Mouse (Mus musculus) thymus, adult 2 months (tissue): ENCODE results near the gene Agt. TPM values are rescaled to one million over a fixed set of nuclear protein-coding genes. Genes with fewer than 3 reads are reported as not detected.
A peak's percentile ranks its signal among the peaks of the same experiment; 100 is the strongest.

Experiments used
- DNase-seq: peaks from one replicate; pipeline ENCODE4 v3.0.0; 2021
- H3K27ac ChIP-seq: fragments of 200-500 bp; 2 replicates; pipeline ENCODE4 v1.5.1; 2012; ENCODE audit warnings: low read length, control low read depth; ENCODE audit not compliant: control insufficient read depth, insufficient read depth
- H3K27me3 ChIP-seq: fragments of 200-500 bp; 2 replicates; pipeline ENCODE4 v1.6.1; 2012; ENCODE audit warnings: mild to moderate bottlenecking, low read length, moderate library complexity, mixed read lengths; ENCODE audit not compliant: control insufficient read depth, insufficient read depth
- H3K36me3 ChIP-seq: fragments of 200-500 bp; 2 replicates; pipeline ENCODE4 v1.6.1; 2012; ENCODE audit warnings: mild to moderate bottlenecking, low read length, moderate library complexity; ENCODE audit not compliant: control insufficient read depth, insufficient read depth
- H3K4me1 ChIP-seq: fragments of 200-500 bp; replicated peaks from 2 replicates; pipeline ENCODE4 v1.6.1; 2012; ENCODE audit warnings: low read length; ENCODE audit not compliant: control insufficient read depth, insufficient read depth
- H3K4me3 ChIP-seq: fragments of 200-500 bp; 2 replicates; pipeline ENCODE4 v1.5.1; 2012; ENCODE audit warnings: mild to moderate bottlenecking, low read length, control low read depth, moderate library complexity; ENCODE audit not compliant: control insufficient read depth, insufficient read depth
- CTCF ChIP-seq: fragments of 200-500 bp; IDR thresholded peaks from 2 replicates; pipeline ENCODE4 v1.5.1; 2012; ENCODE audit warnings: mild to moderate bottlenecking, control low read depth, low read length, moderate library complexity, borderline replicate concordance; ENCODE audit not compliant: control insufficient read depth, poor library complexity, insufficient read depth; ENCODE audit errors: extremely low read depth
- POLR2A ChIP-seq: fragments of 200-500 bp; IDR thresholded peaks from 2 replicates; pipeline ENCODE4 v1.6.1; 2012; ENCODE audit warnings: mild to moderate bottlenecking, low read length, control low read depth, moderate library complexity; ENCODE audit not compliant: control insufficient read depth, poor library complexity, insufficient read depth; ENCODE audit errors: extremely low read depth
- WGBS: fragments of 180-500 bp; shearing (Covaris S2); methylation state at CpG from one replicate; pipeline ENCODE4 v1.1.7; 2018; 5-methylcytosine and 5-hydroxymethylcytosine counted together
- polyA plus RNA-seq: library from polyadenylated mRNA; depleted of rRNA; stranded (reverse); fragments of >200 nt; gene quantifications from 2 replicates; pipeline ENCODE4 v1.2.3, GENCODE M21; 2012; rRNA removed

Agt gene
- 4.1 and 4.7 TPM in 2 replicates for polyA plus RNA-seq

GRCm38 (mm10) chr8:124569593-124569992 lies at the start of gene Agt:
Gene Agt, minus strand, starts transcription at chr8:124569706.
- peaks cover 4% of the 10 kb centered on the region for H3K4me1 ChIP-seq
- no peak within 1 kb of the TSS for H3K4me3 ChIP-seq
- TF ChIP-seq CTCF (no peak), POLR2A (no peak)
- no peaks in the 10 kb centered on the region for H3K27me3 ChIP-seq
- no peaks in the 10 kb centered on the region for H3K36me3 ChIP-seq
- no peak for DNase-seq
- WGBS = 96% methylated on average over 2 of the region's 2 CpGs
- no peak within 1 kb of the TSS for H3K27ac ChIP-seq

GRCm38 (mm10) chr8:124618252-124618651 lies 48.7 kb upstream of the Agt start:
- WGBS = 73% methylated on average over 9 of the region's 9 CpGs

GRCm38 (mm10) chr8:124617266-124617869 lies 47.9 kb upstream of the Agt start:
- peak overlapping the region; percentile 19 for H3K4me3 ChIP-seq
- H3K27me3 ChIP-seq = no peaks in the 10 kb centered on the region
- no peaks in the 10 kb centered on the region for H3K36me3 ChIP-seq
- no peaks in the 10 kb centered on the region; the same call in 1 of the 2 replicates for H3K4me1 ChIP-seq
- H3K27ac ChIP-seq = no peak overlapping the region
- no peak for TF ChIP-seq POLR2A
- peak; percentile 71; the same call in 1 of the 2 replicates for TF ChIP-seq CTCF
- DNase-seq = peak; percentile 68
- 9% methylated on average over 17 of the region's 17 CpGs for WGBS

More at GRCm38 (mm10) chr8:124618252-124618651, 48.7 kb upstream of the Agt start:
- H3K27ac ChIP-seq = no peak overlapping the region
- no peak for DNase-seq
- no peak for TF ChIP-seq POLR2A
- TF ChIP-seq CTCF = no peak
- H3K4me1 ChIP-seq = no peaks in the 10 kb centered on the region; the same call in 1 of the 2 replicates
- no peaks in the 10 kb centered on the region for H3K36me3 ChIP-seq
- H3K4me3 ChIP-seq = no peak overlapping the region
- no peaks in the 10 kb centered on the region for H3K27me3 ChIP-seq

GRCm38 (mm10) chr8:124614325-124614724 lies 44.8 kb upstream of the Agt start:
- TF ChIP-seq CTCF (no peak), POLR2A (no peak)
- DNase-seq = no peak
- Histone ChIP-seq H3K27ac (no peak overlapping the region), H3K4me1 (no peaks in the 10 kb centered on the region; the same call in 1 of the 2 replicates), H3K4me3 (no peak overlapping the region), H3K27me3 (no peaks in the 10 kb centered on the region), H3K36me3 (no peaks in the 10 kb centered on the region)
- 82% methylated on average over 5 of the region's 6 CpGs for WGBS

GRCm38 (mm10) chr8:124608972-124609353 lies 39.5 kb upstream of the Agt start:
- TF ChIP-seq POLR2A (no peak), CTCF (no peak)
- H3K4me3 ChIP-seq = no peak overlapping the region
- no peaks in the 10 kb centered on the region for H3K4me1 ChIP-seq
- no peak for DNase-seq
- no peaks in the 10 kb centered on the region for H3K27me3 ChIP-seq
- no peak overlapping the region for H3K27ac ChIP-seq
- no peaks in the 10 kb centered on the region for H3K36me3 ChIP-seq
- 68% methylated on average over 9 of the region's 9 CpGs for WGBS

- TF ChIP-seq POLR2A = no peak
- TF ChIP-seq CTCF = peak; percentile 50; the same call in 1 of the 2 replicates
- 67% methylated on average over 13 of the region's 13 CpGs for WGBS
- no peaks in the 10 kb centered on the region for H3K36me3 ChIP-seq
- DNase-seq = peak; percentile 29
- H3K27ac ChIP-seq = no peak overlapping the region
- H3K4me3 ChIP-seq = no peak overlapping the region
- H3K4me1 ChIP-seq = no peaks in the 10 kb centered on the region
- H3K27me3 ChIP-seq = no peaks in the 10 kb centered on the region
These were observed 38.9 kb upstream of the Agt start for GRCm38 (mm10) chr8:124608239-124608971.
